In genomic region chr2:104128803-104129531, GRCm38 (mm10) we compare ENCODE assay signal across 15 mouse cellular contexts. TPM values are rescaled to one million over a fixed set of nuclear protein-coding genes. Genes with fewer than 3 reads are reported as not detected.
A peak's percentile ranks its signal among the peaks of the same experiment; 100 is the strongest.
DNase-seq lines count a peak whose midpoint lies in the region; ATAC-seq and TF ChIP-seq lines count a peak whose summit lies in the region.
"Had no signal": no experiment of that assay in that cellular context is flagged by ENCODE, and none has a peak within 500 bp of the region (broad histone marks: within the 10 kb centered on the region; RNA-seq: fewer than 3 reads in every experiment).

No protein-coding gene starts in this region.

- no peak for ATAC-seq in midbrain, embryonic 12.5 days (ENCODE audit: low FRiP score, low read depth)
- no peak for ATAC-seq in midbrain, embryonic 11.5 days (ENCODE audit: low FRiP score)
- no peak for ATAC-seq in liver, embryonic 16.5 days (ENCODE audit: low read depth)

- H3K4me2 ChIP-seq in midbrain, embryonic 12.5 days (replicated peaks): no peak overlapping the region
- H3K4me2 ChIP-seq in midbrain, embryonic 11.5 days: no peak overlapping the region
- H3K4me2 ChIP-seq in liver, embryonic 16.5 days (ENCODE audit: low read depth, low read length): 0 out of 2 replicates have a peak overlapping the region, but pooled peaks have one; percentile 62

- intact Hi-C loops in gastrocnemius, adult 2 months (cut with DNase I): no loop called here

- 0 out of 2 replicates have a peak overlapping the region, but pooled peaks have one; percentile 4 for H3K9ac ChIP-seq in midbrain, embryonic 12.5 days (replicated peaks)
- H3K9ac ChIP-seq in midbrain, embryonic 11.5 days (ENCODE audit: low read length): no peak overlapping the region
- no peak overlapping the region; the same call in 1 of the 2 replicates for H3K9ac ChIP-seq in liver, embryonic 16.5 days (ENCODE audit: low read depth, low read length)

- H3K27ac ChIP-seq in gastrocnemius, adult 2 months: peak overlapping the region; percentile 76
- H3K27ac ChIP-seq in midbrain, embryonic 12.5 days (replicated peaks): no peak overlapping the region
- H3K27ac ChIP-seq in midbrain, embryonic 11.5 days (ENCODE audit: low read depth, low read length): no peak overlapping the region
- H3K27ac ChIP-seq in liver, embryonic 16.5 days (ENCODE audit: low read length): no peak overlapping the region

- H3K36me3 ChIP-seq in midbrain, embryonic 12.5 days: no peaks in the 10 kb centered on the region
- H3K36me3 ChIP-seq in midbrain, embryonic 11.5 days (ENCODE audit: control insufficient read depth, insufficient read depth, low read length): no peaks in the 10 kb centered on the region
- H3K36me3 ChIP-seq in liver, embryonic 16.5 days (ENCODE audit: control insufficient read depth, insufficient read depth): no peaks in the 10 kb centered on the region

- 89% methylated on average over 13 of the region's 13 CpGs for WGBS in midbrain, embryonic 12.5 days
- 88% methylated on average over 13 of the region's 13 CpGs for WGBS in midbrain, embryonic 11.5 days
- 72% methylated on average over 13 of the region's 13 CpGs for WGBS in liver, embryonic 16.5 days (ENCODE audit: insufficient replicate concordance)

- peak overlapping the region; percentile 52 for H3K4me3 ChIP-seq in gastrocnemius, adult 2 months
- no peak overlapping the region for H3K4me3 ChIP-seq in midbrain, embryonic 12.5 days
- H3K4me3 ChIP-seq in midbrain, embryonic 11.5 days (ENCODE audit: low read depth, low read length): no peak overlapping the region
- H3K4me3 ChIP-seq in liver, embryonic 16.5 days (ENCODE audit: low read depth, low read length): no peak overlapping the region
- H3K4me3 ChIP-seq: erythroblast, embryonic 14.5 days had no signal

- peaks cover 15% of the 10 kb centered on the region for H3K27me3 ChIP-seq in midbrain, embryonic 12.5 days
- H3K27me3 ChIP-seq in midbrain, embryonic 11.5 days (ENCODE audit: control insufficient read depth, insufficient read depth, low read length): no peaks in the 10 kb centered on the region
- H3K27me3 ChIP-seq in liver, embryonic 16.5 days (ENCODE audit: control insufficient read depth, insufficient read depth, low read depth, low read length): peaks cover 15% of the 10 kb centered on the region

- no peak for TF ChIP-seq CTCF in gastrocnemius, adult 2 months (IDR thresholded peaks at IDR 0.05)

- no peaks in the 10 kb centered on the region for H3K9me3 ChIP-seq in midbrain, embryonic 12.5 days
- H3K9me3 ChIP-seq in midbrain, embryonic 11.5 days (ENCODE audit: control insufficient read depth, low read length): no peaks in the 10 kb centered on the region
- H3K9me3 ChIP-seq in liver, embryonic 16.5 days (replicated peaks; ENCODE audit: control insufficient read depth, low read length): no peaks in the 10 kb centered on the region

- H3K4me1 ChIP-seq in midbrain, embryonic 12.5 days: no peaks in the 10 kb centered on the region
- no peaks in the 10 kb centered on the region for H3K4me1 ChIP-seq in midbrain, embryonic 11.5 days (ENCODE audit: control insufficient read depth, insufficient read depth, low read length)
- peaks cover 43% of the 10 kb centered on the region for H3K4me1 ChIP-seq in liver, embryonic 16.5 days (ENCODE audit: control insufficient read depth, low read depth, low read length)

- DNase-seq in gastrocnemius, adult 2 months: peak; percentile 52
- no peak for DNase-seq in gastrocnemius, postnatal 4 days (ENCODE audit: low spot score in 2 of 2)
- no peak for DNase-seq in midbrain, embryonic 11.5 days (ENCODE audit: low spot score, missing footprints)
- DNase-seq in spleen, postnatal 10 days (ENCODE audit: low spot score in 2 of 2): no peak
- DNase-seq in ovary, postnatal 10 days (ENCODE audit: low spot score): no peak
- DNase-seq in thymus, postnatal 25 days: no peak
- DNase-seq: gastrocnemius, postnatal 14 days; retina, postnatal 1 day had no signal

RNA-seq across cellular contexts. Expression of gene A930018P22Rik, which starts 6.4 kb away (rescaled TPM):
- under 1 TPM; 0.39 to 0.61 TPM for total RNA-seq in gastrocnemius, adult 2 months (2021)
- 1 to 10 TPM; 1.3 to 2.6 TPM for total RNA-seq in gastrocnemius, postnatal 4 days (2021)
- not detected in 2 replicates for polyA plus RNA-seq in midbrain, embryonic 12.5 days (2016; fragmentation: Nextera tagmentation; extraction: Ambion mirVana)
- polyA plus RNA-seq in midbrain, embryonic 11.5 days (2014; fragmentation: Nextera tagmentation; extraction: Ambion mirVana): 0.16 and 0.34 TPM in 2 replicates
- polyA plus RNA-seq in liver, embryonic 16.5 days (2015; fragmentation: Nextera tagmentation; extraction: Ambion mirVana): 0.35 and 0.56 TPM in 2 replicates
- total RNA-seq: ES-E14; hematopoietic stem cell, adult 5-6 weeks; left cerebral cortex, postnatal 10 days had no signal
- polyA plus RNA-seq: large intestine, adult 2 months had no signal

RNA-seq across cellular contexts. Expression of gene Cd59a, which starts 33.4 kb away (rescaled TPM):
- 10 to 100 TPM; 14.3 to 18.4 TPM for total RNA-seq in gastrocnemius, adult 2 months (2021)
- total RNA-seq in gastrocnemius, postnatal 4 days (2021): 10 to 100 TPM; 13.3 to 18.3 TPM
- polyA plus RNA-seq in midbrain, embryonic 12.5 days (2016; fragmentation: Nextera tagmentation; extraction: Ambion mirVana): 22.5 and 25.0 TPM in 2 replicates
- 29.2 and 31.2 TPM in 2 replicates for polyA plus RNA-seq in midbrain, embryonic 11.5 days (2014; fragmentation: Nextera tagmentation; extraction: Ambion mirVana)
- 101 and 109 TPM in 2 replicates for polyA plus RNA-seq in liver, embryonic 16.5 days (2015; fragmentation: Nextera tagmentation; extraction: Ambion mirVana)

RNA-seq across cellular contexts. Expression of gene Cd59b, which starts 59.3 kb away (rescaled TPM):
- 1 to 10 TPM; 1.7 to 4.2 TPM for total RNA-seq in gastrocnemius, adult 2 months (2021)
- total RNA-seq in gastrocnemius, postnatal 4 days (2021): 1 to 10 TPM; 1.4 to 2.9 TPM
- 3.2 TPM in 2 replicates for polyA plus RNA-seq in midbrain, embryonic 12.5 days (2016; fragmentation: Nextera tagmentation; extraction: Ambion mirVana)
- polyA plus RNA-seq in midbrain, embryonic 11.5 days (2014; fragmentation: Nextera tagmentation; extraction: Ambion mirVana): 1.9 and 5.6 TPM in 2 replicates
- polyA plus RNA-seq in liver, embryonic 16.5 days (2015; fragmentation: Nextera tagmentation; extraction: Ambion mirVana): 9.7 and 11.0 TPM in 2 replicates
